In the genomic region with DNA sequence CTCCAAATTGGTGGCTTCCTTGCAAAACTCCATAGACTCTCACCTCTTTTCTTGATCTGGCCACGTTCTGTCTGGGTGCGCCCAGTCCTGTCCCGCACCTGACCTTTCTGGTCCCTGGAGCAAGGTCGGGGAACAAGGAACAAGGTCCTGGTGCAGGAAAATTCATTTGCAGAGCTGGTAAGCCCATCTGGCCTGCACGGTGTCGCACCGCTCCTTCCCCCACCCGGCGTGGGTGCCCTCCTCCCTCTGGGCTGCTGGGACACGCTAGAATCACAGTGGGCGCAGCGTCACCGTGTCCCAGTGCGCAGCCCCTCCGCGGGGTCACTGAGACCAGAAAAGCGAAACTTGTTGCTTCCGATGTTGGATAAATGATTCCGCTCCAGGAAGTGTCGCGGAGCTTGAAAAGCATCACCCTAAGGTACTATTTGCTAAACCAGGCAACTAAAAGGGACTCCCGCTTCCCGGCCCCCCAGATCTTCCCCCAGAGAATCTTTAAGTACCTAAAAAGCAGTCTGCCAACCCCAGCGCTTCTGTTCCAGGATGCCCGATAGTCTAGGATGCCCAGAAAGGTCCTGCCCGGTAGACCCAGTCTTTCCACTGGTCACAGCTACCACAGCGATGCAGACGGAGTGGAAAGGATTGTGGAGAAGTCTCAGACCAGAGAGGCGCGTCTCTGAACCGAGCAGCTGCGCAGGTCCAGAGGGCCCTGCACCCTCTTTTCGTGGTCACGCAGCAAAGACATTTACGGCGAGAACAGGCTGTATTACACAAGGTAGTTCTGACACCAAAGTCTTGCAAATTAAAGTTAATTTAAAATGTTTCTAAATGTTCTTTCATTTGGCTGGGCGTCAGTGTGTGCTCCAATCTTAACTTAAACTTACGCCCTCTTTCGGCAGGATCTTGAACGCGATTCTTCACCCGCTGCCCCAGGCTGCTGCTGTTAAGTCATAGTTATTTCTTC, we compare ENCODE assay signal across 8 mouse cellular contexts. TPM values are rescaled to one million over a fixed set of nuclear protein-coding genes. Genes with fewer than 3 reads are reported as not detected.
DNase-seq lines count a peak whose midpoint lies in the region; ATAC-seq and TF ChIP-seq lines count a peak whose summit lies in the region.

Npr3 (minus strand) TSS at position 717 of the 961 bp plus-strand sequence.

- WGBS in hindbrain, embryonic 12.5 days: under 1% methylated on average over 42 of the region's 42 CpGs

- no peaks in the 10 kb centered on the region for H3K36me3 ChIP-seq in ES-Bruce4 (ENCODE audit: control insufficient read depth, insufficient read depth, low read length, poor library complexity, severe bottlenecking)
- no peaks in the 10 kb centered on the region for H3K36me3 ChIP-seq in hindbrain, embryonic 12.5 days

- peak within 1 kb of the TSS; percentile 70 for H3K4me3 ChIP-seq in ES-Bruce4 (ENCODE audit: low read depth, low read length)
- peak within 1 kb of the TSS; percentile 51 for H3K4me3 ChIP-seq in hindbrain, embryonic 12.5 days

- H3K4me1 ChIP-seq in ES-Bruce4 (ENCODE audit: control insufficient read depth, insufficient read depth, low read length): no peaks in the 10 kb centered on the region
- H3K4me1 ChIP-seq in hindbrain, embryonic 12.5 days: peaks cover 38% of the 10 kb centered on the region

- no peaks in the 10 kb centered on the region for H3K9me3 ChIP-seq in ES-Bruce4 (replicated peaks; ENCODE audit: control insufficient read depth, insufficient read depth, low read length, poor library complexity, severe bottlenecking)
- H3K9me3 ChIP-seq in hindbrain, embryonic 12.5 days (replicated peaks): no peaks in the 10 kb centered on the region

- H3K9ac ChIP-seq in ES-Bruce4 (ENCODE audit: low read depth, poor library complexity, severe bottlenecking): peak within 1 kb of the TSS; percentile 34
- 0 out of 2 replicates have a peak within 1 kb of the TSS, but pooled peaks have one; percentile 13 for H3K9ac ChIP-seq in hindbrain, embryonic 12.5 days

- peaks cover 7% of the 10 kb centered on the region for H3K27me3 ChIP-seq in ES-Bruce4 (ENCODE audit: control insufficient read depth, insufficient read depth, low read length, poor library complexity, severe bottlenecking)
- H3K27me3 ChIP-seq in hindbrain, embryonic 12.5 days: peaks cover 56% of the 10 kb centered on the region

- H3K27ac ChIP-seq in ES-Bruce4 (ENCODE audit: insufficient read depth, low read length): no peak within 1 kb of the TSS
- no peak within 1 kb of the TSS for H3K27ac ChIP-seq in hindbrain, embryonic 12.5 days

- TF ChIP-seq CTCF in ES-Bruce4 (IDR thresholded peaks at IDR 0.05; ENCODE audit: low read depth, low read length): peak; percentile 49

- no peak for TF ChIP-seq POLR2A in ES-Bruce4 (IDR thresholded peaks at IDR 0.05; ENCODE audit: insufficient read depth, low read length)

- peak; percentile 34 for DNase-seq in adrenal gland, postnatal 25 days
- peak in 1 of 2 experiments; percentile 42 for DNase-seq in layer of hippocampus, postnatal 25 days (ENCODE audit: extremely low spot score in 1 of 2, low spot score in 1 of 2)
- DNase-seq in lung, postnatal 10 days: peak; percentile 82
- DNase-seq in right cerebral cortex, postnatal 14 days: peak; percentile 32
- DNase-seq in spleen, adult 12 weeks (ENCODE audit: low spot score): no peak

- peak; percentile 43 for ATAC-seq in frontal cortex, adult (ENCODE audit: low TSS enrichment)
- peak; percentile 41 for ATAC-seq in hindbrain, embryonic 12.5 days (ENCODE audit: low FRiP score)

- no peak for TF ChIP-seq EP300 in ES-Bruce4 (IDR thresholded peaks at IDR 0.05; ENCODE audit: insufficient read depth, low read depth, low read length)

- H3K4me2 ChIP-seq in hindbrain, embryonic 12.5 days (replicated peaks): peak within 1 kb of the TSS; percentile 78

RNA-seq across cellular contexts. Expression of gene Npr3, which starts in this region (rescaled TPM):
- polyA plus RNA-seq in ES-Bruce4 (2011; ENCODE audit: insufficient read depth, insufficient read length, low read depth, missing spikeins): 1.2 and 2.1 TPM in 2 replicates
- total RNA-seq in adrenal gland, postnatal 25 days (2021): 11.2 and 13.5 TPM in 2 replicates
- 5.3 and 5.5 TPM in 2 replicates for polyA plus RNA-seq in hindbrain, embryonic 12.5 days (2016; fragmentation: Nextera tagmentation; extraction: Ambion mirVana)
- 10 to 100 TPM; 14.0 to 16.0 TPM for total RNA-seq in layer of hippocampus, postnatal 25 days (2021)
